8 mouse cellular contexts compared by ENCODE assay signal in the genomic region with DNA sequence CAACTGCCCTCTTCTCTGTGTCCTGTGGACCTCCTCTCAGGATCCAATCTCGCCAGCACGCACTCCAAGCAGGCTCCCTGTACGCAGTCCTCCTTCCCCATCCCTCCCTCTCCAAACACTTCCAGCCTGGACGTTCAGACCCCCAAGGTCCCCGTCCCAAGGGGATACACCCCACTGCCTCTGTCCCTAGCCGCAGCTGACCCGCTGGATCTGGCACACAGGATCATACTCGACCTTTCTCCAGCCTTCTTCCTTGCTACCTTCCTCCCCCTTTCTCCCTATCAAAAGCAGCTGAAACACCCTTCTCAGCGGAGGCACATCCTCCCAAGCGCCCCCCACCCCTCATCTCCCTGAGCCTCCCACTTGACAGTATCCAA. TPM values are rescaled to one million over a fixed set of nuclear protein-coding genes. Genes with fewer than 3 reads are reported as not detected.
DNase-seq lines count a peak whose midpoint lies in the region; ATAC-seq and TF ChIP-seq lines count a peak whose summit lies in the region.

No protein-coding gene starts in this region.

- no peak overlapping the region for H3K27ac ChIP-seq in lung, embryonic 14.5 days (ENCODE audit: low read depth)
- H3K27ac ChIP-seq in forebrain, embryonic 13.5 days: no peak overlapping the region
- H3K27ac ChIP-seq in intestine, embryonic 16.5 days (ENCODE audit: low read length): no peak overlapping the region
- H3K27ac ChIP-seq in neural tube, embryonic 15.5 days (replicated peaks): peak overlapping the region; percentile 89

- H3K36me3 ChIP-seq in lung, embryonic 14.5 days (ENCODE audit: insufficient read depth): no peaks in the 10 kb centered on the region
- no peaks in the 10 kb centered on the region for H3K36me3 ChIP-seq in forebrain, embryonic 13.5 days (ENCODE audit: poor library complexity, severe bottlenecking)
- H3K36me3 ChIP-seq in intestine, embryonic 16.5 days (ENCODE audit: control insufficient read depth, insufficient read depth, low read length): no peaks in the 10 kb centered on the region
- H3K36me3 ChIP-seq in neural tube, embryonic 15.5 days: no peaks in the 10 kb centered on the region

- no peaks in the 10 kb centered on the region for H3K9me3 ChIP-seq in lung, embryonic 14.5 days (ENCODE audit: low read depth, low read length)
- no peaks in the 10 kb centered on the region for H3K9me3 ChIP-seq in forebrain, embryonic 13.5 days (replicated peaks)
- no peaks in the 10 kb centered on the region for H3K9me3 ChIP-seq in intestine, embryonic 16.5 days (ENCODE audit: control insufficient read depth, low read length)
- H3K9me3 ChIP-seq in neural tube, embryonic 15.5 days (replicated peaks): no peaks in the 10 kb centered on the region

- H3K9ac ChIP-seq in lung, embryonic 14.5 days: no peak overlapping the region
- peak overlapping the region; percentile 75 for H3K9ac ChIP-seq in forebrain, embryonic 13.5 days
- H3K9ac ChIP-seq in intestine, embryonic 16.5 days (ENCODE audit: low read depth, low read length): no peak overlapping the region
- H3K9ac ChIP-seq in neural tube, embryonic 15.5 days (replicated peaks): peak overlapping the region; percentile 88

- H3K4me2 ChIP-seq in lung, embryonic 14.5 days: peak overlapping the region; percentile 66
- peak overlapping the region; percentile 95 for H3K4me2 ChIP-seq in forebrain, embryonic 13.5 days
- peak overlapping the region; percentile 50 for H3K4me2 ChIP-seq in intestine, embryonic 16.5 days (ENCODE audit: low read depth, low read length)
- peak overlapping the region; percentile 84 for H3K4me2 ChIP-seq in neural tube, embryonic 15.5 days

- WGBS in lung, embryonic 14.5 days: under 1% methylated on average over 10 of the region's 10 CpGs
- WGBS in forebrain, embryonic 13.5 days: under 1% methylated on average over 10 of the region's 10 CpGs
- 2% methylated on average over 10 of the region's 10 CpGs for WGBS in intestine, embryonic 16.5 days
- WGBS in neural tube, embryonic 15.5 days: 2% methylated on average over 10 of the region's 10 CpGs

- no peak for TF ChIP-seq CTCF in lung, embryonic 14.5 days (IDR thresholded peaks at IDR 0.05; ENCODE audit: low read depth)

- H3K27me3 ChIP-seq in lung, embryonic 14.5 days (ENCODE audit: insufficient read depth, low read length): peaks cover 43% of the 10 kb centered on the region
- H3K27me3 ChIP-seq in forebrain, embryonic 13.5 days: peaks cover 46% of the 10 kb centered on the region
- peaks cover 36% of the 10 kb centered on the region for H3K27me3 ChIP-seq in intestine, embryonic 16.5 days (replicated peaks; ENCODE audit: control insufficient read depth, insufficient read depth, low read length)
- 0 out of 2 replicates have a peak, but pooled peaks cover 9% of the 10 kb centered on the region for H3K27me3 ChIP-seq in neural tube, embryonic 15.5 days (replicated peaks)

- no peak for DNase-seq in lung, embryonic 14.5 days
- DNase-seq in lung, postnatal 36 days: no peak
- no peak for DNase-seq in adrenal gland, adult 2 months
- no peak for DNase-seq in cerebellum, postnatal 36 days
- no peak for DNase-seq in natural killer cell, adult 2 months (ENCODE audit: low spot score in 2 of 2)

- H3K4me3 ChIP-seq in lung, embryonic 14.5 days (ENCODE audit: low read depth, low read length): peak overlapping the region; percentile 37
- peak overlapping the region; percentile 58 for H3K4me3 ChIP-seq in forebrain, embryonic 13.5 days
- peak overlapping the region; percentile 34 for H3K4me3 ChIP-seq in intestine, embryonic 16.5 days (ENCODE audit: low read length)
- H3K4me3 ChIP-seq in neural tube, embryonic 15.5 days (replicated peaks): peak overlapping the region; percentile 72

- 0 out of 2 replicates have a peak, but pooled peaks have one; percentile 28 for ATAC-seq in lung, embryonic 14.5 days (ENCODE audit: insufficient read depth)
- peak; percentile 11; the same call in 1 of the 2 replicates for ATAC-seq in forebrain, embryonic 13.5 days
- no peak for ATAC-seq in intestine, embryonic 16.5 days
- peak; percentile 36; the same call in 1 of the 2 replicates for ATAC-seq in neural tube, embryonic 15.5 days (ENCODE audit: low FRiP score)

- no peaks in the 10 kb centered on the region for H3K4me1 ChIP-seq in lung, embryonic 14.5 days (ENCODE audit: insufficient read depth)
- H3K4me1 ChIP-seq in forebrain, embryonic 13.5 days: peaks cover 28% of the 10 kb centered on the region
- no peaks in the 10 kb centered on the region for H3K4me1 ChIP-seq in intestine, embryonic 16.5 days (ENCODE audit: control insufficient read depth, insufficient read depth, low read length)
- H3K4me1 ChIP-seq in neural tube, embryonic 15.5 days: peaks cover 27% of the 10 kb centered on the region

RNA-seq across cellular contexts. Expression of gene AI593442, which starts 0.8 kb away (rescaled TPM):
- polyA plus RNA-seq in lung, embryonic 14.5 days (2014; fragmentation: Nextera tagmentation; extraction: Ambion mirVana): 0.25 and 0.60 TPM in 2 replicates
- polyA plus RNA-seq in forebrain, embryonic 13.5 days (2015; fragmentation: Nextera tagmentation; extraction: Ambion mirVana): 7.0 and 7.5 TPM in 2 replicates
- 0.56 and 0.86 TPM in 2 replicates for polyA plus RNA-seq in intestine, embryonic 16.5 days (2015; fragmentation: Nextera tagmentation; extraction: Ambion mirVana)
- polyA plus RNA-seq in neural tube, embryonic 15.5 days (2015; fragmentation: Nextera tagmentation; extraction: Ambion mirVana): 71.7 and 78.6 TPM in 2 replicates
- total RNA-seq in adrenal gland, adult 2 months (2021): under 1 TPM in 1 of 2 experiments, not detected in 1; 0.06 TPM
- polyA plus RNA-seq in adrenal gland, adult 2 months (2012; rRNA removed): 0.03 and 0.04 TPM in 2 replicates

Comparison
In these comparisons a context has a peak if more than half of its experiments do, and no peak if none do; other contexts are left out.
1. H3K9ac ChIP-seq: peak in forebrain, embryonic 13.5 days (single experiment) and neural tube, embryonic 15.5 days (single experiment); none in lung, embryonic 14.5 days (single experiment) and intestine, embryonic 16.5 days (single experiment).
2. Peak in every context shown above with its lines, with median percentiles within 50 percentile points of each other: H3K4me2 ChIP-seq and H3K4me3 ChIP-seq.